Mouse (Mus musculus): ENCODE measurements around the gene Stim1. TPM values are rescaled to one million over a fixed set of nuclear protein-coding genes. Genes with fewer than 3 reads are reported as not detected.

The Stim1 gene
- polyA plus RNA-seq, 1 experiment from 2014 or later = 12.1 TPM

GRCm38 (mm10) chr7:102310266-102310665, 42.7 kb downstream of the Stim1 start:
- Histone ChIP-seq H3K36me3 (ENCODE audit: control insufficient read depth, insufficient read depth, low read length) (no peaks in the 10 kb centered on the region), H3K4me1 (ENCODE audit: control insufficient read depth, insufficient read depth, low read length) (no peaks in the 10 kb centered on the region), H3K27ac (ENCODE audit: low read depth, low read length) (no peak overlapping the region), H3K9ac (replicated peaks; ENCODE audit: low read depth, low read length) (no peak overlapping the region), H3K27me3 (ENCODE audit: control insufficient read depth, insufficient read depth, low read length) (no peaks in the 10 kb centered on the region), H3K4me3 (ENCODE audit: low read depth, low read length) (no peak overlapping the region), H3K4me2 (ENCODE audit: low read depth, low read length) (no peak overlapping the region), H3K9me3 (ENCODE audit: control insufficient read depth, low read length) (no peaks in the 10 kb centered on the region)
- ATAC-seq (ENCODE audit: low read depth) = no peak

DNA sequence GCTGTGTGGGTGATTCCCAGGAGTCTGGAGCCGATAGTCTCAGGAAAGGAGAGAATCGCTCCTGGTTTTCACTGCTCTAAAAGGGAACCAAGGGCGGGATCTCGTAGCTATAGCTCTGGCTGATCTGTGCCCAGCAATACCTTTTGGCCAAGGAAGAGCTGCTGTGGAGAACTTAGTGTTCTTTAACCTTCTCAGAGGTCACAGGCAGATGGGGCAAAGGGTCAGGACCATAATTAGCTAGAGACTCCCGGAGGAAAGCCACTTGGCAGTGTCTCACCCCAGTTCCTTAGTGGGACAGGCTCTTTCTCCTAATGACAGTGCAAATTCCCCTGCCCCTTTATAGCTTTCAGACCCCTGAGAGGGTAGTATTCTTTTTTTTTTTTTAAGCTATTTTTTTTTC, 43.2 kb downstream of the Stim1 start:
- ATAC-seq (ENCODE audit: low read depth) = no peak
- no peaks in the 10 kb centered on the region for H3K36me3 ChIP-seq (ENCODE audit: control insufficient read depth, insufficient read depth, low read length)
- H3K27me3 ChIP-seq (ENCODE audit: control insufficient read depth, insufficient read depth, low read length) = no peaks in the 10 kb centered on the region
- H3K4me1 ChIP-seq (ENCODE audit: control insufficient read depth, insufficient read depth, low read length) = no peaks in the 10 kb centered on the region
- no peak overlapping the region for H3K4me3 ChIP-seq (ENCODE audit: low read depth, low read length)
- 81% methylated on average over 5 of the region's 5 CpGs for WGBS
- H3K4me2 ChIP-seq (ENCODE audit: low read depth, low read length) = no peak overlapping the region
- H3K9ac ChIP-seq (replicated peaks; ENCODE audit: low read depth, low read length) = no peak overlapping the region
- H3K27ac ChIP-seq (ENCODE audit: low read depth, low read length) = no peak overlapping the region
- no peaks in the 10 kb centered on the region for H3K9me3 ChIP-seq (ENCODE audit: control insufficient read depth, low read length)

DNA sequence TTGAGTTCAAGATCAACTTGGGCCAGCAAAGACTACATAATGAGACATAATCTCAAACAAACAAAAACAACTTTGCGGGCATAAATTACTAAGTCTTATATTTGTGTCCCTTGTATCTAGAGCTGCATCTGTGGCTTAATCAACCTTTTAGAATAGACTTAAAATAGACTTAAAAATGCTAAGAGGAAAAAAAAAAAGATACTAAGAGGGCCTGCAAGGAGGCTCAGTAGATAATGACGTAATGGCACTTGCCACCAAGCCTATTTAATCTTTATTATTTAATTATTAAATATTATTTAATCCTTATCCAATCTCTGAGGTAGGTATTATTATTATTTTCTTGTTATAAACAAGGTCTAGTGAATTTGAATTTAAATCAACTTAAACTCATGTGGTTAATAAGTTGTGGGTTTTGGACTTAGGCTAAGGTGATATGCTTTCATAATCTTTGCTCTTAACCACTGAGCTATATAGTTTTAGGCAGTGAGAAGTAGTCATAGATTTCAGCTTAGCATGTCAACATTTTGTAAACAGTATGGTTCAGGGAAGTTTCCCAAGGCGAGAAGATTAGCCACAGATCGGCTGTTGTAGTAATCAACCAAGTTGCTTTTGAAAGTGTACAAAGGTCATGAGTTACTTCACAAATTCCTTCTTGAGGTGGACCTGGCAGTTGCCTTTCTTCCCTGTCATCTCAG, 45.4 kb downstream of the Stim1 start:
- 91% methylated on average over 4 of the region's 4 CpGs for WGBS
- no peak overlapping the region for H3K4me3 ChIP-seq (ENCODE audit: low read depth, low read length)
- no peak overlapping the region for H3K27ac ChIP-seq (ENCODE audit: low read depth, low read length)
- no peak for ATAC-seq (ENCODE audit: low read depth)
- H3K4me1 ChIP-seq (ENCODE audit: control insufficient read depth, insufficient read depth, low read length) = no peaks in the 10 kb centered on the region
- H3K36me3 ChIP-seq (ENCODE audit: control insufficient read depth, insufficient read depth, low read length) = no peaks in the 10 kb centered on the region
- no peaks in the 10 kb centered on the region for H3K9me3 ChIP-seq (ENCODE audit: control insufficient read depth, low read length)
- no peak overlapping the region for H3K4me2 ChIP-seq (ENCODE audit: low read depth, low read length)
- no peak overlapping the region for H3K9ac ChIP-seq (replicated peaks; ENCODE audit: low read depth, low read length)
- no peaks in the 10 kb centered on the region for H3K27me3 ChIP-seq (ENCODE audit: control insufficient read depth, insufficient read depth, low read length)

DNA sequence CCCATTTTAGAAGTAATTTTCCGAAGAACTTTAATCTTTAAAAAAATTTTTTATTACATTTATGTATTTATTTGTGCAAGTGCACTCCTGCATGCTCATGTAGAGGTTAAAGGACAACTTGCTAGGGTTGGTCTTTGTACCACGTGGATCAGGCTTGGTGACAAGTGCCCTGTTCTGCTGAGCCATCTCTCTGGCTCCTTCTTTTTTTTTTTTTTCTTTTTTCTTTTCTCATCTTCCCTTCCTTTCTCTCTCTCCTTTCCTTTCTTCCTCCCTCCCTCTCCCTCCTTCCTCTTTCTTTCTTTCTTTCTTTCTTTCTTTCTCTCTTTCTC, 45.9 kb downstream of the Stim1 start:
- H3K9me3 ChIP-seq (ENCODE audit: control insufficient read depth, low read length) = no peaks in the 10 kb centered on the region
- no peaks in the 10 kb centered on the region for H3K27me3 ChIP-seq (ENCODE audit: control insufficient read depth, insufficient read depth, low read length)
- H3K4me2 ChIP-seq (ENCODE audit: low read depth, low read length) = no peak overlapping the region
- no peaks in the 10 kb centered on the region for H3K4me1 ChIP-seq (ENCODE audit: control insufficient read depth, insufficient read depth, low read length)
- no peak overlapping the region for H3K4me3 ChIP-seq (ENCODE audit: low read depth, low read length)
- no peak for ATAC-seq (ENCODE audit: low read depth)
- H3K36me3 ChIP-seq (ENCODE audit: control insufficient read depth, insufficient read depth, low read length) = no peaks in the 10 kb centered on the region
- no peak overlapping the region for H3K27ac ChIP-seq (ENCODE audit: low read depth, low read length)
- no peak overlapping the region for H3K9ac ChIP-seq (replicated peaks; ENCODE audit: low read depth, low read length)
- 86% methylated on average over 2 of the region's 2 CpGs for WGBS

- Histone ChIP-seq H3K36me3 (ENCODE audit: control insufficient read depth, insufficient read depth, low read length) (no peaks in the 10 kb centered on the region), H3K9me3 (ENCODE audit: control insufficient read depth, low read length) (no peaks in the 10 kb centered on the region), H3K4me1 (ENCODE audit: control insufficient read depth, insufficient read depth, low read length) (no peaks in the 10 kb centered on the region), H3K4me2 (ENCODE audit: low read depth, low read length) (no peak overlapping the region), H3K4me3 (ENCODE audit: low read depth, low read length) (no peak overlapping the region), H3K9ac (replicated peaks; ENCODE audit: low read depth, low read length) (no peak overlapping the region), H3K27me3 (ENCODE audit: control insufficient read depth, insufficient read depth, low read length) (no peaks in the 10 kb centered on the region), H3K27ac (ENCODE audit: low read depth, low read length) (no peak overlapping the region)
- no peak for ATAC-seq (ENCODE audit: low read depth)
- 82% methylated on average over 1 of the region's 1 CpGs for WGBS
These were observed 46.5 kb downstream of the Stim1 start for GRCm38 (mm10) chr7:102314107-102314506.

DNA sequence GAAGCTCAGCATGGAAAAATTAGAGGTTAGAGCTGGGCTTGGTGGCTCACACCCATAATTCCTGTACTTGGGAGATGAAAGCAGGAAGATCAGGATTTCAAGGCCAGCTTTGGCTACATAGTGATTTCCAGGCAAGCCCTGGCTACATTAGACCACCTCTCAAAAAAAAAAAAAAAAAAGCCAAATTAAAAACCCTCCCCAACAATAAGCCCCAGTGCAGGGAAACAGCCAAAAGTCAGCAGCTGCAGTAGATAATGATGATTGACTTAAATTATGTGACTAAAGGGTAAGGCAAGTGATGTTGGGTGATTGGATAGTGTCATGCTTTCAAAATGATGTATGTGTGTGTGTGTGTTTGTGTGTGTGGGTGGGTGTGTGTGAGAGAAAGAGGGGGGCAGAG, 47.3 kb downstream of the Stim1 start:
- Histone ChIP-seq H3K27me3 (ENCODE audit: control insufficient read depth, insufficient read depth, low read length) (no peaks in the 10 kb centered on the region), H3K4me1 (ENCODE audit: control insufficient read depth, insufficient read depth, low read length) (no peaks in the 10 kb centered on the region), H3K4me2 (ENCODE audit: low read depth, low read length) (no peak overlapping the region), H3K27ac (ENCODE audit: low read depth, low read length) (no peak overlapping the region), H3K9ac (replicated peaks; ENCODE audit: low read depth, low read length) (no peak overlapping the region), H3K36me3 (ENCODE audit: control insufficient read depth, insufficient read depth, low read length) (no peaks in the 10 kb centered on the region), H3K9me3 (ENCODE audit: control insufficient read depth, low read length) (no peaks in the 10 kb centered on the region), H3K4me3 (ENCODE audit: low read depth, low read length) (no peak overlapping the region)
- ATAC-seq (ENCODE audit: low read depth) = no peak

GRCm38 (mm10) chr7:102315435-102315834, 47.8 kb downstream of the Stim1 start:
- WGBS = 48% methylated on average over 7 of the region's 7 CpGs
- H3K4me2 ChIP-seq (ENCODE audit: low read depth, low read length) = no peak overlapping the region
- no peak for ATAC-seq (ENCODE audit: low read depth)

GRCm38 (mm10) chr7:102317583-102318168, 50.1 kb downstream of the Stim1 start:
- H3K4me1 ChIP-seq (ENCODE audit: control insufficient read depth, insufficient read depth, low read length) = no peaks in the 10 kb centered on the region
- H3K27ac ChIP-seq (ENCODE audit: low read depth, low read length) = no peak overlapping the region
- WGBS = 95% methylated on average over 3 of the region's 3 CpGs
- H3K27me3 ChIP-seq (ENCODE audit: control insufficient read depth, insufficient read depth, low read length) = no peaks in the 10 kb centered on the region
- H3K9ac ChIP-seq (replicated peaks; ENCODE audit: low read depth, low read length) = no peak overlapping the region
- no peak for ATAC-seq (ENCODE audit: low read depth)
- H3K9me3 ChIP-seq (ENCODE audit: control insufficient read depth, low read length) = no peaks in the 10 kb centered on the region
- H3K4me3 ChIP-seq (ENCODE audit: low read depth, low read length) = no peak overlapping the region
- no peak overlapping the region for H3K4me2 ChIP-seq (ENCODE audit: low read depth, low read length)
- H3K36me3 ChIP-seq (ENCODE audit: control insufficient read depth, insufficient read depth, low read length) = no peaks in the 10 kb centered on the region

More at GRCm38 (mm10) chr7:102315435-102315834, 47.8 kb downstream of the Stim1 start:
- Histone ChIP-seq H3K9ac (replicated peaks; ENCODE audit: low read depth, low read length) (no peak overlapping the region), H3K4me3 (ENCODE audit: low read depth, low read length) (no peak overlapping the region), H3K36me3 (ENCODE audit: control insufficient read depth, insufficient read depth, low read length) (no peaks in the 10 kb centered on the region), H3K9me3 (ENCODE audit: control insufficient read depth, low read length) (no peaks in the 10 kb centered on the region), H3K27ac (ENCODE audit: low read depth, low read length) (no peak overlapping the region), H3K27me3 (ENCODE audit: control insufficient read depth, insufficient read depth, low read length) (no peaks in the 10 kb centered on the region), H3K4me1 (ENCODE audit: control insufficient read depth, insufficient read depth, low read length) (no peaks in the 10 kb centered on the region)

DNA sequence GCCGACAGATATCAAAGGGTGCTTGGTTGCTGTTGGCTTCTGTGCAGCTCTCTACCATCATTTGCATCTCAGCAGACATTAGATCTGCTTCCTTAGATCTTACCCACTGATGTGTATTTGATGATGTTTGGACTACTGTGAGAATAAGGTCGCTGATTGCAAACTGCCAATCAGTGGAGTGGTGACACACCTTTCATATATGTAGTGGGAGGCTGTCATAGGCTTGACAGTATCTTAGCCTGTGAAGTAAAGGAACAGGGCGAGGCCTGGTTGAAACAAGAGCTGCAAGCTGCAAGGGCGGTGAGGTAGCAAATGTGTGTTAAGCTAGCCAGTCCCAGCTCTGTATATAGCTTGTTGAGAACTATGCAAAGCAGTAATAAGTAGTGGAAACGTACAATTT, 54.5 kb downstream of the Stim1 start:
- H3K27ac ChIP-seq (ENCODE audit: low read depth, low read length) = no peak overlapping the region
- no peak for ATAC-seq (ENCODE audit: low read depth)
- WGBS = 88% methylated on average over 5 of the region's 5 CpGs

More for the DNA sequence above, 54.5 kb downstream of the Stim1 start:
- H3K4me2 ChIP-seq (ENCODE audit: low read depth, low read length) = no peak overlapping the region
- no peak overlapping the region for H3K4me3 ChIP-seq (ENCODE audit: low read depth, low read length)
- H3K4me1 ChIP-seq (ENCODE audit: control insufficient read depth, insufficient read depth, low read length) = no peaks in the 10 kb centered on the region
- H3K36me3 ChIP-seq (ENCODE audit: control insufficient read depth, insufficient read depth, low read length) = no peaks in the 10 kb centered on the region
- no peak overlapping the region for H3K9ac ChIP-seq (replicated peaks; ENCODE audit: low read depth, low read length)
- H3K9me3 ChIP-seq (ENCODE audit: control insufficient read depth, low read length) = no peaks in the 10 kb centered on the region
- no peaks in the 10 kb centered on the region for H3K27me3 ChIP-seq (ENCODE audit: control insufficient read depth, insufficient read depth, low read length)
